Mouse (Mus musculus) hindbrain, embryonic 12.5 days (tissue): ENCODE measurements around the gene Foxo6. TPM values are rescaled to one million over a fixed set of nuclear protein-coding genes. Genes with fewer than 3 reads are reported as not detected.

ENCODE experiments used
- ATAC-seq: fragments of 200-750 bp; cut with Nextera tagmentation; 2 replicates; pipeline ENCODE4 v1.8.0; 2017; ENCODE audit warnings: moderate TSS enrichment; ENCODE audit not compliant: low FRiP score
- H3K27ac ChIP-seq: fragments of 300-500 bp; sonication (generic); 2 replicates; pipeline ENCODE4 v1.5.1; 2016; ENCODE audit warnings: mild to moderate bottlenecking
- H3K27me3 ChIP-seq: fragments of 300-500 bp; sonication (generic); 2 replicates; pipeline ENCODE4 v1.6.1; 2016; ENCODE audit warnings: mild to moderate bottlenecking
- H3K36me3 ChIP-seq: fragments of 300-500 bp; sonication (generic); 2 replicates; pipeline ENCODE4 v1.6.1; 2016; ENCODE audit warnings: mild to moderate bottlenecking
- H3K4me1 ChIP-seq: fragments of 300-500 bp; sonication (generic); 2 replicates; pipeline ENCODE4 v1.6.1; 2016
- H3K4me2 ChIP-seq: fragments of 300-500 bp; sonication (generic); replicated peaks from 2 replicates; pipeline ENCODE4 v1.6.1; 2016; ENCODE audit warnings: mild to moderate bottlenecking
- H3K4me3 ChIP-seq: fragments of 300-500 bp; sonication (generic); 2 replicates; pipeline ENCODE4 v1.5.1; 2016; ENCODE audit warnings: mild to moderate bottlenecking
- H3K9ac ChIP-seq: fragments of 300-500 bp; sonication (generic); 2 replicates; pipeline ENCODE4 v1.6.1; 2016; ENCODE audit warnings: mild to moderate bottlenecking, moderate library complexity
- H3K9me3 ChIP-seq: fragments of 300-500 bp; sonication (generic); replicated peaks from 2 replicates; pipeline ENCODE4 v1.6.1; 2016; ENCODE audit warnings: mild to moderate bottlenecking
- WGBS: fragments of 180-500 bp; shearing (Covaris S2); methylation state at CpG from one replicate; pipeline ENCODE4 v1.1.7; 2016; 5-methylcytosine and 5-hydroxymethylcytosine counted together
- polyA plus RNA-seq: library from polyadenylated mRNA; unstranded; fragments of >200 nt; fragmentation: Nextera tagmentation; extraction: Ambion mirVana; gene quantifications from 2 replicates; pipeline ENCODE4 v1.2.1, GENCODE M21; 2016

Foxo6 gene
- polyA plus RNA-seq, 1 experiment from 2014 or later, result 0.90 TPM

DNA sequence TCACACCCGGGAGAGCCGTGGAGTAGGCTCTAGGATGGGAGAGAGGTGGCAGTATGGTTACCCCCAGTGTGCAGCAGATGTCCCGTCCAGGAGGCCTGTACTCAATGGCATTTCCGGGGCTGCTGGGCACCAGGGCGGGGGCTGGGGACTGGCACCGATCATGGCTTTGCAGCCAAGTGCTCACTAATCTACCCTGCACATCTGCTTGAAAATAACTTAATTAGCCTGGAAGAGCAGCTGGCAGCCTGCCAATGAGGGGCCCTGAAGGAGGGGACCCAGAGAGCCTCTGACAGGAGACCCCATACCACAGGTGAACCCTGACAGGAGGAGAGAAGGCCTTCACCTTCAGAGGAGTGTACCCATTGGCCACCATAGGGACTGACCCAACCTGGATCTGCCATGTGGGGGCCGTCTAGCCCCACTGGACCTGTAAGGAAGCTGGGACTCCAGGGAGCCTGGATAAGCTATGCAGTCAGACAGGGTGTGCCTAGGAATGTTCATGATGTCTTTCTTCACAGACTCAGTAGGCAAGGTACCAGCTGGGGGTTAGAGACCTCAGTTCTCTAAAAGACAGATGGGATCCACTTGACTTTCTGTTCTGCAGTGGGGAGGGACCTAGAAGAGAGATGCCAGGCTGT, 63.9 kb downstream of the Foxo6 start:
- 78% methylated on average over 7 of the region's 7 CpGs for WGBS
- Histone ChIP-seq H3K4me3 (no peak overlapping the region), H3K9ac (no peak overlapping the region), H3K4me2 (no peak overlapping the region), H3K9me3 (no peaks in the 10 kb centered on the region), H3K36me3 (no peaks in the 10 kb centered on the region), H3K4me1 (peaks cover 9% of the 10 kb centered on the region; the same call in 1 of the 2 replicates), H3K27me3 (no peaks in the 10 kb centered on the region), H3K27ac (no peak overlapping the region)
- peak; percentile 17; the same call in 1 of the 2 replicates for ATAC-seq

DNA sequence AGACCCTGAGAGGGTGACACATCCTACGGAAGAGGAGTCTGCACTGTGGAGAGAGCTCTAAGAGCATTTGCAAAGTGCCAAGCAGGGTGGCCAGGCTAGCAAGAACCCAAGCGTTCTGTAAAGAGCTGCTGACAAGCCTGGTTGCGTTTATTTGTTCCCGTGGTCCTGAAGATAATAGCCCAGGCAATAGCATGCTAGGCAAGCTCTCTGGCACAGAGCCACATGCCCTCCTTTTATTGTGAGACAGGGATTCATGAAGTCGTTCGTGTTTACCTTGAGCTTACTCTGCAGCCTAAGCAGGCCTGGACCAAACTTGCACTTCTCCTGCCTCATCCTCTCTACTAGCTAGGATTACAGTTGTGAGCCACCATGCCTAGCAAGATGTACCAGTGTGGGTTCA, 65.4 kb downstream of the Foxo6 start:
- Histone ChIP-seq H3K4me1 (peaks cover 7% of the 10 kb centered on the region; the same call in 1 of the 2 replicates), H3K9ac (no peak overlapping the region), H3K27ac (no peak overlapping the region), H3K9me3 (no peaks in the 10 kb centered on the region), H3K4me3 (no peak overlapping the region), H3K4me2 (no peak overlapping the region), H3K27me3 (no peaks in the 10 kb centered on the region), H3K36me3 (no peaks in the 10 kb centered on the region)
- ATAC-seq, result no peak
- 55% methylated on average over 6 of the region's 6 CpGs for WGBS

DNA sequence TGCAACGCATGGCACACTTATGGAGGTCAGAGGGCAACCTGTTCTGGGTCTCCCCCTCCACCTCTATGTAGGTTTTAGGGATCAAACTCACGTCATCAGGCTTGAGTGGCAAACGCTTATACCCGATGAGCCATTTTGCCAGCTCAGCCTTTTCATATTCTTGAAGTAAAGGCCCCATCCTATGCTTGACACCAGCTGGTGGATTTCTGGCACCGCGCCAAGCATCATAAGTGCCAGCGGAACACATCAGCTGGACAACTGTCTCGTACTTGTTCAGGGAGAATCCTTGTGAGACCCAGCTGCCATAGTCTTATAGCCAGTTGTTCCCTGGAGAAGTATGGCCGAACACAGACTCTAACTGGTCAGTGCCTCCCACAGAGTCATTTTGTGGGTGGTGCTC, 68.3 kb downstream of the Foxo6 start:
- H3K4me2 ChIP-seq, result no peak overlapping the region
- peaks cover 7% of the 10 kb centered on the region; the same call in 1 of the 2 replicates for H3K4me1 ChIP-seq
- WGBS, result 73% methylated on average over 9 of the region's 9 CpGs
- ATAC-seq, result no peak
- no peak overlapping the region for H3K27ac ChIP-seq
- no peaks in the 10 kb centered on the region for H3K9me3 ChIP-seq
- no peak overlapping the region for H3K9ac ChIP-seq
- no peak overlapping the region for H3K4me3 ChIP-seq
- H3K27me3 ChIP-seq, result no peaks in the 10 kb centered on the region
- H3K36me3 ChIP-seq, result no peaks in the 10 kb centered on the region

Other genes with a start within 250 kb of the Foxo6 start
- not detected in 2 replicates for gene AL607142.1, start 222.4 kb downstream of the Foxo6 start, polyA plus RNA-seq
- gene Edn2, start 126.1 kb downstream of the Foxo6 start, polyA plus RNA-seq, result not detected in 2 replicates
- 78.3 and 79.0 TPM in 2 replicates for gene Scmh1, start 117.9 kb upstream of the Foxo6 start, polyA plus RNA-seq
- not detected in 2 replicates for gene Slfnl1, start 244.9 kb upstream of the Foxo6 start, polyA plus RNA-seq